In the genomic region with DNA sequence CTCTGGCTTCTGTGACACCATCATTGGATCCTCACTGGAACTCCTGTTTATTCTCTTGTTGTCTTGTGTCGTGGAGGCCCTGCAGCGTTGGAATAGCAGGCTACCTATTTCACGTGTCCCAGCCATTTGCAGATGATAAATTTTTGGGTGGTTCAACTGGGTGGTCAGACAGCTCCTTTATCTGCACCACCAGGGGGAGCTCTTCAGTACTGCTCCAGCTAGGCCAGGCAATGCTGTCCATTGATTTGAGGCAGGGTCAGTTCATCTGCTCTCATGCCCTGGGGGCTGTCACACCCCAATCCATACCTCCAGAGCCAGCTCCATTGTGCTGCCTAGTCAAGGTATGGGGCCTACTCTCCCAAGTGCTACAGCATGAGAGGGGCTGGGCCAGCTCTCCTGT, we compare ENCODE assay signal across 8 mouse cellular contexts. TPM values are rescaled to one million over a fixed set of nuclear protein-coding genes. Genes with fewer than 3 reads are reported as not detected.
A peak's percentile ranks its signal among the peaks of the same experiment; 100 is the strongest.
DNase-seq lines count a peak whose midpoint lies in the region; ATAC-seq and TF ChIP-seq lines count a peak whose summit lies in the region.

No protein-coding gene starts in this region.

- WGBS in kidney, postnatal 0 days = 85% methylated on average over 3 of the region's 3 CpGs
- WGBS in stomach, postnatal 0 days = 64% methylated on average over 3 of the region's 3 CpGs

- H3K27ac ChIP-seq in kidney, postnatal 0 days = no peak overlapping the region
- H3K27ac ChIP-seq in stomach, postnatal 0 days (replicated peaks) = no peak overlapping the region

- no peak overlapping the region for H3K4me3 ChIP-seq in kidney, postnatal 0 days (replicated peaks; ENCODE audit: low read depth, low read length)
- no peak overlapping the region for H3K4me3 ChIP-seq in stomach, postnatal 0 days (ENCODE audit: low read depth, low read length)

- H3K4me2 ChIP-seq in kidney, postnatal 0 days (ENCODE audit: low read length) = no peak overlapping the region
- no peak overlapping the region for H3K4me2 ChIP-seq in stomach, postnatal 0 days (replicated peaks; ENCODE audit: low read depth)

- H3K9ac ChIP-seq in kidney, postnatal 0 days (ENCODE audit: low read depth, low read length) = no peak overlapping the region
- H3K9ac ChIP-seq in stomach, postnatal 0 days (ENCODE audit: low read length) = no peak overlapping the region

- TF ChIP-seq EP300 in stomach, postnatal 0 days (optimal IDR thresholded peaks at IDR 0.05) = no peak

- TF ChIP-seq CTCF in kidney, postnatal 0 days (IDR thresholded peaks at IDR 0.05; ENCODE audit: low read depth) = peak; percentile 61
- peak; percentile 67 for TF ChIP-seq CTCF in stomach, postnatal 0 days (IDR thresholded peaks at IDR 0.05; ENCODE audit: low read depth)

- H3K4me1 ChIP-seq in kidney, postnatal 0 days (replicated peaks; ENCODE audit: insufficient read depth, low read length) = no peaks in the 10 kb centered on the region
- H3K4me1 ChIP-seq in stomach, postnatal 0 days (replicated peaks; ENCODE audit: control insufficient read depth, insufficient read depth) = no peaks in the 10 kb centered on the region

- no peaks in the 10 kb centered on the region for H3K36me3 ChIP-seq in kidney, postnatal 0 days (ENCODE audit: insufficient read depth, low read length)
- H3K36me3 ChIP-seq in stomach, postnatal 0 days (ENCODE audit: control insufficient read depth, insufficient read depth, low read length) = no peaks in the 10 kb centered on the region

- DNase-seq in heart, postnatal 4 days = peak; percentile 25
- no peak for DNase-seq in heart, adult 9 months (ENCODE audit: low spot score in 2 of 2)
- peak; percentile 9 to 27 for DNase-seq in B cell, adult 2 months
- peak; percentile 13 for DNase-seq in adrenal gland, adult 2 months
- no peak for DNase-seq in kidney, postnatal 0 days (ENCODE audit: low spot score)
- DNase-seq in stomach, postnatal 0 days (ENCODE audit: low spot score) = no peak
- no peak for DNase-seq in frontal cortex, postnatal 14 days (ENCODE audit: low spot score in 2 of 2)

- no peaks in the 10 kb centered on the region for H3K9me3 ChIP-seq in kidney, postnatal 0 days (replicated peaks; ENCODE audit: low read length)
- H3K9me3 ChIP-seq in stomach, postnatal 0 days (ENCODE audit: control insufficient read depth, low read length) = no peaks in the 10 kb centered on the region

- no peak for ATAC-seq in kidney, postnatal 0 days (replicated peaks; ENCODE audit: low FRiP score, low read depth)
- 0 out of 2 replicates have a peak, but pooled peaks have one; percentile 10 for ATAC-seq in stomach, postnatal 0 days (ENCODE audit: low FRiP score, low TSS enrichment)
- ATAC-seq in erythroblast, adult 5-6 weeks (replicated peaks; ENCODE audit: low FRiP score, poor library complexity, severe bottlenecking) = no peak

- H3K27me3 ChIP-seq in kidney, postnatal 0 days (ENCODE audit: insufficient read depth, low read length) = no peaks in the 10 kb centered on the region
- H3K27me3 ChIP-seq in stomach, postnatal 0 days (ENCODE audit: control insufficient read depth, insufficient read depth, low read length) = no peaks in the 10 kb centered on the region

RNA-seq across cellular contexts. Expression of gene Slc4a4, which starts 24.5 kb away (rescaled TPM):
- 10 to 100 TPM; 39.4 to 40.4 TPM for total RNA-seq in heart, postnatal 4 days (2021)
- 10 to 100 TPM; 42.7 to 65.1 TPM for total RNA-seq in adrenal gland, adult 2 months (2021)
- 3.3 and 3.9 TPM in 2 replicates for polyA plus RNA-seq in adrenal gland, adult 2 months (2012; rRNA removed)
- 26.1 and 27.7 TPM in 2 replicates for polyA plus RNA-seq in kidney, postnatal 0 days (2015; fragmentation: Nextera tagmentation; extraction: Ambion mirVana)
- polyA plus RNA-seq in stomach, postnatal 0 days (2015; fragmentation: Nextera tagmentation; extraction: Ambion mirVana) = 6.2 and 6.3 TPM in 2 replicates
- not detected in 2 replicates for total RNA-seq in erythroblast, adult 5-6 weeks (2015; ENCODE audit: low replicate concordance)
- total RNA-seq in erythroblast, adult 5-6 weeks (2017; ENCODE audit: low replicate concordance) = not detected in 2 replicates

Comparison
In these comparisons a context has a peak if more than half of its experiments do, and no peak if none do; other contexts are left out.
1. DNase-seq: peak in heart, postnatal 4 days (single experiment), B cell, adult 2 months (2 of 2) and adrenal gland, adult 2 months (single experiment); none in heart, adult 9 months (0 of 2), kidney, postnatal 0 days (single experiment), stomach, postnatal 0 days (single experiment) and frontal cortex, postnatal 14 days (0 of 2).
2. RNA of gene Slc4a4, which starts 24.5 kb away (total RNA-seq): 42.7 to 65.1 TPM in adrenal gland, adult 2 months and 39.4 to 40.4 TPM in heart, postnatal 4 days; not detected in erythroblast, adult 5-6 weeks; every median in the first group is over 10 times any median in the second.